Mouse (Mus musculus) lung, postnatal 0 days (tissue): ENCODE measurements around the gene Acap1.

Source experiments
- CTCF ChIP-seq: IDR thresholded peaks from 2 replicates; pipeline ENCODE4 v1.5.1; 2016; ENCODE audit warnings: antibody characterized with exemption, mild to moderate bottlenecking
- EP300 ChIP-seq: IDR thresholded peaks from 2 replicates; pipeline ENCODE4 v1.6.1; 2016; ENCODE audit warnings: antibody characterized with exemption, mild to moderate bottlenecking, control low read depth

GRCm38 (mm10) chr11:69917379-69917948 is 22.1 kb upstream of the Acap1 start:
- TF ChIP-seq EP300 (no peak), CTCF (no peak)
